Mouse (Mus musculus): ENCODE measurements at regions not wholly inside any gene's neighbourhood (a gene's known extent, or its start where the extent isn't known, plus 50 kb on each side); places are given as distances from the start of the nearest gene placed in this dataset.

- H3K4me3 ChIP-seq (ENCODE audit: insufficient read depth, low read length): no peak overlapping the region
- no peaks in the 10 kb centered on the region for H3K4me1 ChIP-seq (ENCODE audit: control insufficient read depth, insufficient read depth, low read length)
- TF ChIP-seq CTCF (IDR thresholded peaks at IDR 0.05; ENCODE audit: borderline replicate concordance, insufficient read depth, low read length) (no peak), POLR2A (IDR thresholded peaks at IDR 0.05; ENCODE audit: low read depth, low read length) (no peak)
- no peak overlapping the region for H3K27ac ChIP-seq (ENCODE audit: insufficient read depth, low read length)
These were observed 331.5 kb upstream of the Tmem132c start for GRCm38 (mm10) chr5:126910084-126910483.

DNA sequence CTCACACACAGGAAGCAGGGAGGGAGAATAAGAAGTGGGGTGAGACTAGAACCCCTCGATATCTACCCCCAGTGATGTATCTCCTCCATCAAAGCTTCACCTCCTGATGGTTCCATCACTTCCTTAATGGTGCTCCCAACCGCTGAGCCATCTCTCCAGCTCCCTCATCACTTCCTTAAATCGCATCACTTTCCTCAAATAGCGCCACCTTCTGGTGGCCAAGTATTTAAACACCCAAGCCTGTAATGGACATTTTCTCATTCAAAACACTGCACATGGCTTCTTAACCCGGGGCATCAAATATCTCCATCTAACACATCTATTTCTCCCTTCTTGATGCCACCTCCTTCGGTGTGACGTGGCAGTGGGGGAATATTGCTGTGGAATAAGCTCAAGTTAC lies 324.3 kb upstream of the Tmem132c start:
- TF ChIP-seq CTCF (IDR thresholded peaks at IDR 0.05; ENCODE audit: borderline replicate concordance, insufficient read depth, low read length) (no peak), POLR2A (IDR thresholded peaks at IDR 0.05; ENCODE audit: low read depth, low read length) (no peak)
- H3K27ac ChIP-seq (ENCODE audit: insufficient read depth, low read length): no peak overlapping the region
- no peaks in the 10 kb centered on the region for H3K4me1 ChIP-seq (ENCODE audit: control insufficient read depth, insufficient read depth, low read length)
- H3K4me3 ChIP-seq (ENCODE audit: insufficient read depth, low read length): no peak overlapping the region

DNA sequence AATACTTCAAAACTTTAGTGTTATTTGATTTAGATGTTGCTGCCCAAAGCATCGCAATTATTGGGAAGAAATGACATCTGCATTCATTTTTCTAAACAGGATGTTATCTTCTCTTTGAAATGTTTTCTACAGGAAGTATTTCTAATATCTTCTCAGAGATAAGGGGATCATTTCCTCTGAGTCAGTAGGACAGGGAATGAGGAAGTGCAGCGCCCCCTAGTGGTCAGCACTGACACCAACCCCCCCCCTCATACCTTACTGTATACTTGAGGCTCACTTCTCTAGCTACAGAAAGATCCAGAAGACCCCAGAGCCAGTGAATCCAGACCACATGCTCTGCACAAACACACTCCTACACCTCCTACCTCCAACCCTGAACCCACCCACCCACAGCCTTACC lies 308.1 kb upstream of the Tmem132c start:
- no peak for TF ChIP-seq POLR2A (IDR thresholded peaks at IDR 0.05; ENCODE audit: low read depth, low read length)
- no peak for TF ChIP-seq CTCF (IDR thresholded peaks at IDR 0.05; ENCODE audit: borderline replicate concordance, insufficient read depth, low read length)
- Histone ChIP-seq H3K4me3 (ENCODE audit: insufficient read depth, low read length) (no peak overlapping the region), H3K27ac (ENCODE audit: insufficient read depth, low read length) (no peak overlapping the region), H3K4me1 (ENCODE audit: control insufficient read depth, insufficient read depth, low read length) (no peaks in the 10 kb centered on the region)

DNA sequence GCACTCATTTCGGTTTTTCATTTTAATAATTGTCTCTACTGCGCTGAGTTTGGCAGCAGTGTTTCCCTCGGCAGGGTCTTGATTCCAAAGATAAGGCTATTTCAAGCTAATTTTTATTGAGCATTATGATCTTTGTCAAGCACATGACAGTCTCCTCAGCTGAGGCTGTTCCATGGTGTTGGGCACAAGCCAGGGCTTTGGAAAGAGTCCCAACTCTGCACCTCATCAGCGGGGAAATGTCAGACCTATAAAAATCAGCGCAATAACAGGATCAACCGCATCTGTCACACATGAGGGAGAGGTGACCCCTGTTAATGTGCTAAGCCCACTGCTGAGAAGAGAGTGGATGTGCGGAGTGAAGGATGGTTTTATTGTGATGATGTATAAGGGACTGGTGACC lies 296.7 kb upstream of the Tmem132c start:
- Histone ChIP-seq H3K4me1 (ENCODE audit: control insufficient read depth, insufficient read depth, low read length) (no peaks in the 10 kb centered on the region), H3K27ac (ENCODE audit: insufficient read depth, low read length) (no peak overlapping the region), H3K4me3 (ENCODE audit: insufficient read depth, low read length) (no peak overlapping the region)
- TF ChIP-seq CTCF (IDR thresholded peaks at IDR 0.05; ENCODE audit: borderline replicate concordance, insufficient read depth, low read length): no peak
- no peak for TF ChIP-seq POLR2A (IDR thresholded peaks at IDR 0.05; ENCODE audit: low read depth, low read length)

- no peak for TF ChIP-seq CTCF (IDR thresholded peaks at IDR 0.05; ENCODE audit: borderline replicate concordance, insufficient read depth, low read length)
- Histone ChIP-seq H3K27ac (ENCODE audit: insufficient read depth, low read length) (no peak overlapping the region), H3K4me1 (ENCODE audit: control insufficient read depth, insufficient read depth, low read length) (no peaks in the 10 kb centered on the region), H3K4me3 (ENCODE audit: insufficient read depth, low read length) (no peak overlapping the region)
These were observed 287.4 kb upstream of the Tmem132c start for GRCm38 (mm10) chr5:126954189-126954588.

DNA sequence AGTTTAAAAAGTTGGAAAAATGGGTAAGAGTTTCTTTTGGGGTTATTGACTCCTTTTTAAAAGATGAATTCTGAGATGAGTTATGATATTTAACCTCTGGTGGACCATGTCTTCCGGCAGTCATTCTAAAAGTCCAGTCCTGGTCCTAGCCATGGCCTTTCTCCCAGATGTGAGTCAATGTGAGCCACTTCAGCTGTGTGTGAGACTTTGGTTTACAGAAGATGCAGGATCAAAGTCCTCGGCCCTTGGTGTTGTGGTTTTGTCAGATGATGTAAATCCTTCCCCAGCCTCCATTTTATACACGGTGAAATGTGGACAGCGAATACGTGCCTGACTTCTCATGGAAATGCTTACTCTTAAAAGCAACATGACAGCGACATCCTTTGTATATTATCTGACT lies 287.0 kb upstream of the Tmem132c start:
- no peak overlapping the region for H3K4me3 ChIP-seq (ENCODE audit: insufficient read depth, low read length)
- TF ChIP-seq POLR2A (IDR thresholded peaks at IDR 0.05; ENCODE audit: low read depth, low read length): no peak
- no peak for TF ChIP-seq CTCF (IDR thresholded peaks at IDR 0.05; ENCODE audit: borderline replicate concordance, insufficient read depth, low read length)
- no peaks in the 10 kb centered on the region for H3K4me1 ChIP-seq (ENCODE audit: control insufficient read depth, insufficient read depth, low read length)
- no peak overlapping the region for H3K27ac ChIP-seq (ENCODE audit: insufficient read depth, low read length)

DNA sequence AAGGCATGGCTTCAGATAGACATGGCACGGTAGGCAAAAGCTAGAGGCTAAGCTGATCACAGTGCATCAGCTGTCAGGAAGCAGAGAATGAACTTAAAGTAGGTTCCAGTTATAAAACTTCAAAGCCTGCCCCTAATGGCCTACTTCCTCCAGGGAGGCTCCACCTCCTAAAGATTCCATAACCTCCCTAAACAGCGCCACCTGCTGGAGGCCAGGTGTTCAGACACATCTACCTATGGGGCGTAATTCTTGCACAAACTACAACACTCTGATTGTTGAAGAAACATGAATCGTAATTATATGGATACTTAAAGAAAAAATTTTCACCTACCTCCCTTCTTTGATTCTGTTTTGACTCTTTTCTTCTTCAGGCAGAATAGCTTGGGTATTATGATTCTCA lies 277.0 kb upstream of the Tmem132c start:
- TF ChIP-seq POLR2A (IDR thresholded peaks at IDR 0.05; ENCODE audit: low read depth, low read length): no peak
- TF ChIP-seq CTCF (IDR thresholded peaks at IDR 0.05; ENCODE audit: borderline replicate concordance, insufficient read depth, low read length): no peak
- Histone ChIP-seq H3K4me3 (ENCODE audit: insufficient read depth, low read length) (no peak overlapping the region), H3K4me1 (ENCODE audit: control insufficient read depth, insufficient read depth, low read length) (no peaks in the 10 kb centered on the region), H3K27ac (ENCODE audit: insufficient read depth, low read length) (no peak overlapping the region)

- no peak for TF ChIP-seq POLR2A (IDR thresholded peaks at IDR 0.05; ENCODE audit: low read depth, low read length)
- no peak overlapping the region for H3K4me3 ChIP-seq (ENCODE audit: insufficient read depth, low read length)
- H3K27ac ChIP-seq (ENCODE audit: insufficient read depth, low read length): no peak overlapping the region
- no peaks in the 10 kb centered on the region for H3K4me1 ChIP-seq (ENCODE audit: control insufficient read depth, insufficient read depth, low read length)
These were observed 274.5 kb upstream of the Tmem132c start for GRCm38 (mm10) chr5:126967076-126967475.

DNA sequence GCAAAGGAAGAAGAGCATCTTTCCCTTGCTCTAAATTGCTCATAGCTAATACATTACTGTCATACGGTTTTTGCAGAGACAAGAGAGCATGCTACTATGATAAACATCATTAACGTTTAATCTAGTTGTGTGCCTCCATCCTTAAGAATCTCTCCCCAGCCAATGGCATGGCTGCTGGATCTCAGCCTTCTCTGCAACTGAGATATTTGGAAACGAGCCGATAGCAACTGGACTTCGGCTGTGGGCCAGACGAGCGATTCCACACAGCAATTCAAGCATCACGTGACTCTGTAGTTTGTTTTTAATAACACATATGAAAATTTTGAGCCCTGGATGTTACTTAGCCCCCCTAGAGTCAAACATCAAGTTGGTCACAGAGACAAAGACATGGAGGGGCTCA lies 272.2 kb upstream of the Tmem132c start:
- H3K27ac ChIP-seq (ENCODE audit: insufficient read depth, low read length): no peak overlapping the region
- H3K4me3 ChIP-seq (ENCODE audit: insufficient read depth, low read length): no peak overlapping the region
- TF ChIP-seq POLR2A (IDR thresholded peaks at IDR 0.05; ENCODE audit: low read depth, low read length): no peak
- TF ChIP-seq CTCF (IDR thresholded peaks at IDR 0.05; ENCODE audit: borderline replicate concordance, insufficient read depth, low read length): no peak
- no peaks in the 10 kb centered on the region for H3K4me1 ChIP-seq (ENCODE audit: control insufficient read depth, insufficient read depth, low read length)

- TF ChIP-seq POLR2A (IDR thresholded peaks at IDR 0.05; ENCODE audit: low read depth, low read length): no peak
- no peak for TF ChIP-seq CTCF (IDR thresholded peaks at IDR 0.05; ENCODE audit: borderline replicate concordance, insufficient read depth, low read length)
- Histone ChIP-seq H3K4me1 (ENCODE audit: control insufficient read depth, insufficient read depth, low read length) (no peaks in the 10 kb centered on the region), H3K4me3 (ENCODE audit: insufficient read depth, low read length) (no peak overlapping the region), H3K27ac (ENCODE audit: insufficient read depth, low read length) (no peak overlapping the region)
These were observed 270.3 kb upstream of the Tmem132c start for GRCm38 (mm10) chr5:126971284-126971683.

GRCm38 (mm10) chr5:126971981-126972380 lies 269.6 kb upstream of the Tmem132c start:
- H3K4me1 ChIP-seq (ENCODE audit: control insufficient read depth, insufficient read depth, low read length): no peaks in the 10 kb centered on the region
- no peak for TF ChIP-seq CTCF (IDR thresholded peaks at IDR 0.05; ENCODE audit: borderline replicate concordance, insufficient read depth, low read length)
- TF ChIP-seq POLR2A (IDR thresholded peaks at IDR 0.05; ENCODE audit: low read depth, low read length): no peak
- no peak overlapping the region for H3K4me3 ChIP-seq (ENCODE audit: insufficient read depth, low read length)
- no peak overlapping the region for H3K27ac ChIP-seq (ENCODE audit: insufficient read depth, low read length)
